Mouse (Mus musculus) embryonic facial prominence, embryonic 14.5 days (tissue): ENCODE measurements at regions not wholly inside any gene's neighbourhood (a gene's known extent, or its start where the extent isn't known, plus 50 kb on each side); places are given as distances from the start of the nearest gene placed in this dataset.

Experiments
- ATAC-seq: fragments of 200-750 bp; cut with Nextera tagmentation; 2 replicates; pipeline ENCODE4 v1.8.0; 2017; ENCODE audit warnings: low read depth, moderate number of reproducible peaks, moderate TSS enrichment
- DNase-seq: peaks from one replicate; pipeline ENCODE4 v3.0.0-alpha.2; 2015; ENCODE audit warnings: low spot score
- H3K27ac ChIP-seq: fragments of 300-500 bp; sonication (generic); replicated peaks from 2 replicates; pipeline ENCODE4 v1.5.1; 2014; ENCODE audit warnings: low read depth, mild to moderate bottlenecking, low read length, moderate library complexity
- H3K27me3 ChIP-seq: fragments of 300-500 bp; sonication (generic); replicated peaks from 2 replicates; pipeline ENCODE4 v1.6.1; 2014; ENCODE audit warnings: low read length; ENCODE audit not compliant: control insufficient read depth, insufficient read depth
- H3K36me3 ChIP-seq: fragments of 300-500 bp; sonication (generic); 2 replicates; pipeline ENCODE4 v1.6.1; 2014; ENCODE audit warnings: low read length, mixed read lengths; ENCODE audit not compliant: control insufficient read depth, insufficient read depth
- H3K4me1 ChIP-seq: fragments of 300-500 bp; sonication (generic); 2 replicates; pipeline ENCODE4 v1.6.1; 2014; ENCODE audit warnings: antibody characterized with exemption, low read length; ENCODE audit not compliant: control insufficient read depth, insufficient read depth
- H3K4me2 ChIP-seq: fragments of 300-500 bp; sonication (generic); 2 replicates; pipeline ENCODE4 v1.6.1; 2014; ENCODE audit warnings: low read depth, mild to moderate bottlenecking, low read length, moderate library complexity, mixed read lengths
- H3K4me3 ChIP-seq: fragments of 300-500 bp; sonication (generic); 2 replicates; pipeline ENCODE4 v1.5.1; 2014; ENCODE audit warnings: low read depth, mild to moderate bottlenecking, low read length
- H3K9ac ChIP-seq: fragments of 300-500 bp; sonication (generic); 2 replicates; pipeline ENCODE4 v1.6.1; 2014; ENCODE audit warnings: low read depth, mild to moderate bottlenecking, low read length, moderate library complexity, mixed read lengths
- H3K9me3 ChIP-seq: fragments of 300-500 bp; sonication (generic); 2 replicates; pipeline ENCODE4 v1.6.1; 2016; ENCODE audit warnings: low read length; ENCODE audit not compliant: control insufficient read depth
- WGBS: fragments of 180-500 bp; shearing (Covaris S2); extraction: QIAGEN DNeasy Blood & Tissue Kit; methylation state at CpG from one replicate; pipeline ENCODE4 v1.1.7; 2014; 5-methylcytosine and 5-hydroxymethylcytosine counted together

GRCm38 (mm10) chr8:26824189-26824941 lies 152.8 kb upstream of the Zfp703 start:
- H3K4me1 ChIP-seq: peaks cover 21% of the 10 kb centered on the region
- no peak overlapping the region for H3K4me3 ChIP-seq
- 65% methylated on average over 8 of the region's 8 CpGs for WGBS
- DNase-seq (no peak), ATAC-seq (peak; percentile 47; the same call in 1 of the 2 replicates)
- no peaks in the 10 kb centered on the region for H3K9me3 ChIP-seq
- no peaks in the 10 kb centered on the region for H3K36me3 ChIP-seq
- H3K27ac ChIP-seq: no peak overlapping the region
- no peak overlapping the region for H3K4me2 ChIP-seq
- no peaks in the 10 kb centered on the region; the same call in 1 of the 2 replicates for H3K27me3 ChIP-seq
- no peak overlapping the region for H3K9ac ChIP-seq

GRCm38 (mm10) chr8:26828311-26828909 lies 148.7 kb upstream of the Zfp703 start:
- peak overlapping the region; percentile 80 for H3K27ac ChIP-seq
- ATAC-seq: peak; percentile 44; the same call in 1 of the 2 replicates
- no peaks in the 10 kb centered on the region; the same call in none of the 2 replicates for H3K27me3 ChIP-seq

GRCm38 (mm10) chr8:26829313-26829712 lies 147.8 kb upstream of the Zfp703 start:
- Histone ChIP-seq H3K9me3 (no peaks in the 10 kb centered on the region), H3K36me3 (no peaks in the 10 kb centered on the region), H3K9ac (no peak overlapping the region), H3K4me1 (peaks cover 50% of the 10 kb centered on the region), H3K27me3 (no peaks in the 10 kb centered on the region; the same call in none of the 2 replicates), H3K27ac (peak overlapping the region; percentile 80), H3K4me2 (peak overlapping the region; percentile 27; the same call in 1 of the 2 replicates), H3K4me3 (no peak overlapping the region)
- WGBS: 55% methylated on average over 4 of the region's 4 CpGs
- ATAC-seq: no peak
- no peak for DNase-seq

More at GRCm38 (mm10) chr8:26828311-26828909, 148.7 kb upstream of the Zfp703 start:
- H3K4me3 ChIP-seq: no peak overlapping the region
- no peaks in the 10 kb centered on the region for H3K36me3 ChIP-seq
- H3K9ac ChIP-seq: no peak overlapping the region
- H3K4me2 ChIP-seq: peak overlapping the region; percentile 27
- H3K4me1 ChIP-seq: peaks cover 44% of the 10 kb centered on the region
- peak; percentile 92 for DNase-seq
- 17% methylated on average over 10 of the region's 10 CpGs for WGBS
- no peaks in the 10 kb centered on the region for H3K9me3 ChIP-seq

DNA sequence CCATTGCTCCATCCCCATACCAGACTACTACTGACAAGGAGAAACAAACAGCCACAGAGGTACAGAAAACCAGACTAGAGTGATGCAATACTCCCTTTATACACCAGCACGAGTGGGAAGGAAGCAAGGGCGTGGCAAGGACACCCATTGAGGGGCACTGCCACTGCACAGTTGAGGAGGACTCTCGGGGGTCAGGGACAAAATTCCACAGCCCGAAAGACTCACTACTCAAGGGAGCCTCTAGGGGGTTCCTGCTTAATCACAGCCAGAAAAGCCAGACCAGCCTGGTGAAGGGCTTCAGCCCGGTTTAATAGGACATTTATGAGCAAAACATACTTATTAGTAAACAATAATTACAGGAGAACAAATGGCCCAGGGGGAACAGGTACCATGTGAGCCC lies 146.0 kb upstream of the Zfp703 start:
- no peak overlapping the region for H3K27ac ChIP-seq
- H3K4me1 ChIP-seq: peaks cover 55% of the 10 kb centered on the region
- 23% methylated on average over 5 of the region's 5 CpGs for WGBS
- H3K4me3 ChIP-seq: no peak overlapping the region
- no peaks in the 10 kb centered on the region for H3K9me3 ChIP-seq
- H3K4me2 ChIP-seq: no peak overlapping the region
- DNase-seq (no peak), ATAC-seq (no peak)
- H3K36me3 ChIP-seq: no peaks in the 10 kb centered on the region
- no peaks in the 10 kb centered on the region; the same call in none of the 2 replicates for H3K27me3 ChIP-seq
- no peak overlapping the region for H3K9ac ChIP-seq

GRCm38 (mm10) chr8:26831790-26832189 lies 145.3 kb upstream of the Zfp703 start:
- Histone ChIP-seq H3K27me3 (no peaks in the 10 kb centered on the region; the same call in none of the 2 replicates), H3K27ac (no peak overlapping the region), H3K9ac (no peak overlapping the region), H3K4me1 (peaks cover 51% of the 10 kb centered on the region), H3K9me3 (no peaks in the 10 kb centered on the region), H3K4me3 (no peak overlapping the region), H3K36me3 (no peaks in the 10 kb centered on the region), H3K4me2 (no peak overlapping the region)
- DNase-seq: no peak
- peak; percentile 13; the same call in 1 of the 2 replicates for ATAC-seq
- 52% methylated on average over 6 of the region's 6 CpGs for WGBS

DNA sequence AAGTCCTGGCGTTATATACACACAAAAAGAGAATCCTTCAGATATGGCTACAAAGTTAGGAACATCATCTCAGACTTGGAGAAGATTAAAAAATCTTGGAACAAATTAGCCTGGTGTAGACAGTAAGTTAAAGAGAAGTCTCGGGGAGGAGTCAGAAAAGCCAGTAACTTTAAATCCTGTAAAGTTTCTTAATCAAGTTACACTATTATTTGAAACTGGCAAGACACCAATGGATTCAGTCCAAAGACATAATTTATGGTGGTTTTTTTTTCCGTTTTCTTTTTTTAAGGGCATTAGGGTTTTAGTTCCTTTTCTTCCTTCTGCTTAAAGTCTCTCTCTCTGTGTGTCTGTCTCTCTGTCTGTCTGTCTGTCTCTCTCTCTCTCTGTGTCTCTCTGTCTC lies 144.6 kb upstream of the Zfp703 start:
- 58% methylated on average over 3 of the region's 3 CpGs for WGBS
- H3K27ac ChIP-seq: no peak overlapping the region
- no peak overlapping the region for H3K9ac ChIP-seq
- peaks cover 51% of the 10 kb centered on the region for H3K4me1 ChIP-seq
- H3K4me2 ChIP-seq: no peak overlapping the region
- no peaks in the 10 kb centered on the region; the same call in 1 of the 2 replicates for H3K27me3 ChIP-seq
- no peak for ATAC-seq
- no peak overlapping the region for H3K4me3 ChIP-seq
- no peak for DNase-seq
- no peaks in the 10 kb centered on the region for H3K36me3 ChIP-seq
- no peaks in the 10 kb centered on the region for H3K9me3 ChIP-seq

- Histone ChIP-seq H3K9me3 (no peaks in the 10 kb centered on the region), H3K4me2 (no peak overlapping the region), H3K36me3 (no peaks in the 10 kb centered on the region), H3K4me1 (peaks cover 46% of the 10 kb centered on the region), H3K9ac (no peak overlapping the region), H3K4me3 (no peak overlapping the region), H3K27me3 (no peaks in the 10 kb centered on the region; the same call in 1 of the 2 replicates), H3K27ac (no peak overlapping the region)
- WGBS: 16% methylated on average over 2 of the region's 4 CpGs
- peak; percentile 89 for DNase-seq
- ATAC-seq: peak; percentile 54; the same call in 1 of the 2 replicates
Observed at GRCm38 (mm10) chr8:26833297-26833696, 143.8 kb upstream of the Zfp703 start.

DNA sequence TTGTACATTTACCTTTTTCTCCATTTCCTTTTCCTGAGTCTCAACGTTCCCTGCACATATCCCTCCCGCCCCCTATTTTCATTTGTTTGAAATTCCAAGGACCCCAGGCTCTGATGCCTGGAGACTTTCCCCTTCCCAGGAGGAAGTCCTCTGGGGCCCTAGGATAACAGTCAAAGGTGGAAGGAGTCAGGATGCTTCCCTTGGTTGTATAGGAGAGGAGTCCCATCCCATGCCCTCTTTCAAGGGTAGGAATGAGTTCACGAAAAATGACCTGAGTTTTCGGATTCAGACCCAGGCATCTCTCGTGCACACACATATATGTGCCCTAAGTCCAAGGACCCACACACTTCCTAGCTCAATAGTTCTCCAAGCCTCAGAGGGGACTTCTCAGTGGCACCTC lies 143.3 kb upstream of the Zfp703 start:
- Histone ChIP-seq H3K27ac (no peak overlapping the region), H3K4me2 (no peak overlapping the region), H3K9ac (no peak overlapping the region), H3K9me3 (no peaks in the 10 kb centered on the region), H3K4me1 (peaks cover 42% of the 10 kb centered on the region), H3K4me3 (no peak overlapping the region), H3K36me3 (no peaks in the 10 kb centered on the region), H3K27me3 (no peaks in the 10 kb centered on the region; the same call in 1 of the 2 replicates)
- WGBS: 56% methylated on average over 5 of the region's 5 CpGs
- DNase-seq (no peak), ATAC-seq (no peak)
